15 mouse cellular contexts compared by ENCODE assay signal in the genomic region with DNA sequence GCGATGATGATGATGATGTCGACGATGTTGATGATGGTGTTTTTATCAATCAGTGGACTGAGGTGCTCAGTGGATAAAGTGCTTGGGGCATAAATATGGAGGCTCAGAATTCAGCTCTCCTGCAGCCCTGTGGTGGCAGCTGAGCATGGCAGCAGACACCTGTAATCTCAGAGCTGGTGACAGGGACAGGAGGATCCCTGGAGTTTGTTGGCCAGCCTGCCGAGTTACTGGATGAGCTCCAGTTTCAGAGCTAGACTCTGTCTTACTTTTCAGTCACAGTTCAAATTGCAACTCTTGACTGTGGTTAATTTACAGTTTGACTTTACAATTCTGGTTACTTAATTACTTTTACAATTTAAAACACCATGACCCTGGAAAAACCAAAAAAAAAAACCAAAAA. TPM values are rescaled to one million over a fixed set of nuclear protein-coding genes. Genes with fewer than 3 reads are reported as not detected.
DNase-seq lines count a peak whose midpoint lies in the region.
"Had no signal": no experiment of that assay in that cellular context is flagged by ENCODE, and none has a peak within 500 bp of the region (broad histone marks: within the 10 kb centered on the region; RNA-seq: fewer than 3 reads in every experiment).

No protein-coding gene starts in this region.

- DNase-seq in cerebellum, postnatal 10 days: peak; percentile 50 to 59
- no peak for DNase-seq in cerebellum, adult 11 months
- DNase-seq in cerebellum, postnatal 25 days: peak; percentile 34 to 58
- no peak for DNase-seq in cerebellum, postnatal 4 days (ENCODE audit: low spot score in 2 of 2)
- peak; percentile 29 for DNase-seq in left cerebral cortex, postnatal 4 days
- no peak for DNase-seq in left cerebral cortex, postnatal 14 days (ENCODE audit: low spot score in 2 of 2)
- DNase-seq: adrenal gland, adult 8-10 months; adrenal gland, postnatal 14 days; adrenal gland, postnatal 36 days; B cell, adult 2 months; cerebellum, adult 8-10 months; forebrain, postnatal 0 days had no signal

- intact Hi-C loops in left cerebral cortex, postnatal 4 days (cut with DNase I): no loop called here
- intact Hi-C loops in left cerebral cortex, postnatal 14 days (cut with DNase I): no loop called here

RNA-seq across cellular contexts. Expression of gene Zfand2a, which starts 27.9 kb away (rescaled TPM):
- total RNA-seq in left cerebral cortex, postnatal 4 days (2021): 10 to 100 TPM; 58.7 to 60.3 TPM
- total RNA-seq in left cerebral cortex, postnatal 14 days (2021): 10 to 100 TPM; 83.3 to 95.8 TPM

RNA-seq across cellular contexts. Expression of gene Uncx, which starts 31.1 kb away (rescaled TPM):
- total RNA-seq in left cerebral cortex, postnatal 4 days (2021): under 1 TPM in 1 of 2 experiments, not detected in 1; 0.64 TPM
- under 1 TPM in 1 of 2 experiments, not detected in 1; 0.48 TPM for total RNA-seq in left cerebral cortex, postnatal 14 days (2021)
- total RNA-seq: adrenal gland, adult 18-20 months; adrenal gland, adult 8-10 months; adrenal gland, postnatal 14 days; adrenal gland, postnatal 36 days; CH12.LX; G1E had no signal

RNA-seq across cellular contexts. Expression of gene 3110082I17Rik, which starts 51.9 kb away (rescaled TPM):
- 10 to 100 TPM; 18.0 to 19.2 TPM for total RNA-seq in left cerebral cortex, postnatal 4 days (2021)
- total RNA-seq in left cerebral cortex, postnatal 14 days (2021): 10 to 100 TPM; 16.6 to 17.6 TPM

Comparison
In these comparisons a context has a peak if more than half of its experiments do, and no peak if none do; other contexts are left out.
1. DNase-seq: peak in cerebellum, postnatal 10 days (2 of 2), cerebellum, postnatal 25 days (2 of 2) and left cerebral cortex, postnatal 4 days (single experiment); none in cerebellum, adult 11 months (single experiment), cerebellum, postnatal 4 days (0 of 2) and left cerebral cortex, postnatal 14 days (0 of 2).